Mouse (Mus musculus) heart, adult 2 months (tissue): ENCODE results near the gene Cdc7. TPM values are rescaled to one million over a fixed set of nuclear protein-coding genes. Genes with fewer than 3 reads are reported as not detected.

Experiments used
- DNase-seq, 2 experiments: peaks; one replicate each; pipeline ENCODE4 v3.0.0; 2021
- H3K27ac ChIP-seq: fragments of 200-600 bp; 2 replicates; pipeline ENCODE4 v1.8.1; 2022
- H3K27me3 ChIP-seq: fragments of 200-500 bp; 2 replicates; pipeline ENCODE4 v1.6.1; 2012; ENCODE audit warnings: mild to moderate bottlenecking, low read length, inconsistent platforms, mixed read lengths; ENCODE audit not compliant: control insufficient read depth, insufficient read depth
- H3K36me3 ChIP-seq: fragments of 200-500 bp; 2 replicates; pipeline ENCODE4 v1.6.1; 2012; ENCODE audit warnings: low read length, inconsistent platforms; ENCODE audit not compliant: control insufficient read depth, insufficient read depth
- H3K4me1 ChIP-seq: fragments of 200-500 bp; 2 replicates; pipeline ENCODE4 v1.6.1; 2011; ENCODE audit warnings: low read length; ENCODE audit not compliant: control insufficient read depth, insufficient read depth
- H3K4me3 ChIP-seq: fragments of 200-600 bp; 2 replicates; pipeline ENCODE4 v1.8.1; 2022
- H3K79me2 ChIP-seq: fragments of 200-500 bp; replicated peaks from 2 replicates; pipeline ENCODE4 v1.6.1; 2012; ENCODE audit warnings: mild to moderate bottlenecking, inconsistent platforms, low read length, moderate library complexity, mixed read lengths; ENCODE audit not compliant: control insufficient read depth, insufficient read depth
- H3K9ac ChIP-seq: fragments of 200-500 bp; 2 replicates; pipeline ENCODE4 v1.6.1; 2012; ENCODE audit warnings: low read depth, mild to moderate bottlenecking, control low read depth, inconsistent platforms, low read length, mixed read lengths
- CTCF ChIP-seq: fragments of 200-600 bp; IDR thresholded peaks from 2 replicates; pipeline ENCODE4 v1.8.1; 2022; ENCODE audit warnings: antibody characterized with exemption, mild to moderate bottlenecking, moderate library complexity
- EP300 ChIP-seq: fragments of 200-500 bp; IDR thresholded peaks from 2 replicates; pipeline ENCODE4 v1.6.1; 2011; ENCODE audit warnings: low read depth, low read length, control low read depth; ENCODE audit not compliant: insufficient read depth
- POLR2A ChIP-seq: fragments of 200-500 bp; IDR thresholded peaks from 2 replicates; pipeline ENCODE4 v1.6.1; 2011; ENCODE audit warnings: mild to moderate bottlenecking, low read depth, low read length, control low read depth; ENCODE audit not compliant: insufficient read depth
- whole genome bisulfite sequencing: fragments of 180-500 bp; shearing (Covaris S2); methylation state at CpG from one replicate; pipeline ENCODE4 v1.1.7; 2018; 5-methylcytosine and 5-hydroxymethylcytosine counted together
- intact Hi-C: fragments of 180-260 bp; cut with DNase I; formaldehyde crosslinking; loops from one replicate; pipeline ENCODE4 v1.15.1; 2025
- polyA plus RNA-seq: library from polyadenylated mRNA; depleted of rRNA; stranded (reverse); fragments of >200 nt; gene quantifications from 2 replicates; pipeline ENCODE4 v1.2.3, GENCODE M21; 2012
- total RNA-seq, 2 experiments: library from RNA; stranded (reverse); gene quantifications; 2 replicates each; pipeline ENCODE4 v1.2.3; 2021

The Cdc7 gene
- total and polyA plus RNA-seq, 3 experiments = 0.39 to 0.70 (median 0.59) TPM

GRCm38 (mm10) chr5:106995886-106996538 is 31.9 kb downstream of the Cdc7 start:
- Histone ChIP-seq H3K27ac (no peak overlapping the region), H3K4me3 (no peak overlapping the region), H3K27me3 (no peaks in the 10 kb centered on the region), H3K4me1 (peaks cover 5% of the 10 kb centered on the region), H3K9ac (no peak overlapping the region), H3K36me3 (peaks cover 2% of the 10 kb centered on the region), H3K79me2 (no peaks in the 10 kb centered on the region)
- intact Hi-C loops = loop anchor here (2.0 to 10.0 kb wide), 3 partner anchors 89 to 293 kb away; partner anchors contain the start of gene Tgfbr3
- WGBS = 26% methylated on average over 5 of the region's 5 CpGs
- TF ChIP-seq CTCF (peak; percentile 86), EP300 (no peak), POLR2A (no peak)
- DNase-seq = peak; percentile 61 to 77

- peaks cover 4% of the 10 kb centered on the region for H3K4me1 ChIP-seq
- no peak for DNase-seq
- no peak overlapping the region for H3K27ac ChIP-seq
- H3K79me2 ChIP-seq = no peaks in the 10 kb centered on the region
- no peaks in the 10 kb centered on the region for H3K27me3 ChIP-seq
- peaks cover 2% of the 10 kb centered on the region for H3K36me3 ChIP-seq
- H3K4me3 ChIP-seq = no peak overlapping the region
- WGBS = 76% methylated on average over 7 of the region's 7 CpGs
- intact Hi-C loops = loop anchor here (2.0 to 10.0 kb wide), 3 partner anchors 88 to 292 kb away; partner anchors contain the start of gene Tgfbr3
- H3K9ac ChIP-seq = no peak overlapping the region
- TF ChIP-seq CTCF = no peak
- no peak for TF ChIP-seq POLR2A
- TF ChIP-seq EP300 = no peak
Measured at GRCm38 (mm10) chr5:106996539-106997244, 32.6 kb downstream of the Cdc7 start.

GRCm38 (mm10) chr5:107001396-107002090 is 37.4 kb downstream of the Cdc7 start:
- DNase-seq = peak in 1 of 2 experiments; percentile 28
- H3K9ac ChIP-seq = no peak overlapping the region
- H3K4me1 ChIP-seq = no peaks in the 10 kb centered on the region
- H3K79me2 ChIP-seq = no peaks in the 10 kb centered on the region
- H3K36me3 ChIP-seq = no peaks in the 10 kb centered on the region
- TF ChIP-seq POLR2A = no peak
- TF ChIP-seq EP300 = no peak
- TF ChIP-seq CTCF = no peak
- no peaks in the 10 kb centered on the region; the same call in 1 of the 2 replicates for H3K27me3 ChIP-seq
- H3K27ac ChIP-seq = no peak overlapping the region
- no peak overlapping the region for H3K4me3 ChIP-seq
- intact Hi-C loops = no loop called here
- 54% methylated on average over 11 of the region's 11 CpGs for WGBS

GRCm38 (mm10) chr5:107002091-107002416 is 37.9 kb downstream of the Cdc7 start:
- Histone ChIP-seq H3K79me2 (no peaks in the 10 kb centered on the region), H3K4me1 (no peaks in the 10 kb centered on the region), H3K27me3 (no peaks in the 10 kb centered on the region; the same call in 1 of the 2 replicates), H3K36me3 (no peaks in the 10 kb centered on the region), H3K4me3 (no peak overlapping the region), H3K27ac (no peak overlapping the region), H3K9ac (no peak overlapping the region)
- DNase-seq = no peak
- 58% methylated on average over 5 of the region's 5 CpGs for WGBS
- intact Hi-C loops = no loop called here
- TF ChIP-seq EP300 = no peak
- TF ChIP-seq CTCF = no peak
- no peak for TF ChIP-seq POLR2A

GRCm38 (mm10) chr5:107009721-107010120 is 45.6 kb downstream of the Cdc7 start:
- Histone ChIP-seq H3K27me3 (no peaks in the 10 kb centered on the region), H3K9ac (no peak overlapping the region), H3K4me1 (peaks cover under 1% of the 10 kb centered on the region; the same call in 1 of the 2 replicates), H3K4me3 (no peak overlapping the region), H3K36me3 (no peaks in the 10 kb centered on the region), H3K27ac (no peak overlapping the region), H3K79me2 (no peaks in the 10 kb centered on the region)
- TF ChIP-seq CTCF (no peak), POLR2A (no peak), EP300 (no peak)
- WGBS = 98% methylated on average over 3 of the region's 3 CpGs
- DNase-seq = peak in 1 of 2 experiments; percentile 2
- intact Hi-C loops = no loop called here

GRCm38 (mm10) chr5:107010300-107010699 is 46.2 kb downstream of the Cdc7 start:
- Histone ChIP-seq H3K36me3 (no peaks in the 10 kb centered on the region), H3K79me2 (no peaks in the 10 kb centered on the region), H3K4me1 (peaks cover 2% of the 10 kb centered on the region), H3K27me3 (no peaks in the 10 kb centered on the region), H3K27ac (no peak overlapping the region), H3K9ac (no peak overlapping the region), H3K4me3 (no peak overlapping the region)
- WGBS = 53% methylated on average over 3 of the region's 3 CpGs
- intact Hi-C loops = no loop called here
- DNase-seq = peak in 1 of 2 experiments; percentile 10
- no peak for TF ChIP-seq CTCF
- TF ChIP-seq EP300 = no peak
- TF ChIP-seq POLR2A = no peak
